10 mouse cellular contexts compared by ENCODE assay signal in the genomic region with DNA sequence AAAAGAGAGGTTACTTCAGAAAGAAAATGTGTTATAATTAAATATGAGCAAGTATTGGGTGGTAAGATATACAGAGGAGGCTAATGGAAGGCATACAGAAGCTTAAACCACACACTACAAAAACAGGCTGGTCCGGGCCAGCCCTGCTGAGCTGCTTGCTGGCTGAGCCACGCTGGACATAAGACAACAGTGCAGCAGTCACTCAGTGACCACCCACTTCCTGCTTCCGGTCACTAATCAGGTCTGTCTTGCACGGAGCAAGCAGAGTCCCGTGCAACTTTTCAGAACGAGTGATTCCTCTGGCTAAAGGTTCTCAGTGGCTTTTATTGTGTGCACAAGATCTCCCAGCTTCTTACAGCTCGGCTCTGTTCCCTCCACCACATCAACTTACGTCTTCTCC.
DNase-seq lines count a peak whose midpoint lies in the region; ATAC-seq lines count a peak whose summit lies in the region.
"Had no signal": no experiment of that assay in that cellular context is flagged by ENCODE, and none has a peak within 500 bp of the region (broad histone marks: within the 10 kb centered on the region; RNA-seq: fewer than 3 reads in every experiment).

No protein-coding gene starts in this region.

- no peak for DNase-seq in urinary bladder, postnatal 14 days (ENCODE audit: low spot score)
- no peak for DNase-seq in MN1 (ENCODE audit: low spot score)
- DNase-seq in layer of hippocampus, adult 11-12 months (ENCODE audit: low spot score), result no peak
- DNase-seq: layer of hippocampus, adult 9-11 months; thymus, postnatal 36 days had no signal

- H3K4me1 ChIP-seq in neural tube, embryonic 13.5 days (replicated peaks), result no peaks in the 10 kb centered on the region
- no peaks in the 10 kb centered on the region for H3K4me1 ChIP-seq in neural tube, embryonic 15.5 days
- no peaks in the 10 kb centered on the region for H3K4me1 ChIP-seq in intestine, embryonic 16.5 days (ENCODE audit: control insufficient read depth, insufficient read depth, low read length)
- H3K4me1 ChIP-seq in liver, embryonic 12.5 days, result no peaks in the 10 kb centered on the region

- H3K4me3 ChIP-seq in neural tube, embryonic 13.5 days, result no peak overlapping the region
- H3K4me3 ChIP-seq in neural tube, embryonic 15.5 days (replicated peaks), result no peak overlapping the region
- no peak overlapping the region for H3K4me3 ChIP-seq in intestine, embryonic 16.5 days (ENCODE audit: low read length)
- H3K4me3 ChIP-seq in liver, embryonic 12.5 days, result no peak overlapping the region
- H3K4me3 ChIP-seq: heart, adult 2 months had no signal

- H3K4me2 ChIP-seq in neural tube, embryonic 13.5 days, result 0 out of 2 replicates have a peak overlapping the region, but pooled peaks have one; percentile 6
- no peak overlapping the region; the same call in 1 of the 2 replicates for H3K4me2 ChIP-seq in neural tube, embryonic 15.5 days
- 0 out of 2 replicates have a peak overlapping the region, but pooled peaks have one; percentile 22 for H3K4me2 ChIP-seq in intestine, embryonic 16.5 days (ENCODE audit: low read depth, low read length)
- H3K4me2 ChIP-seq in liver, embryonic 12.5 days, result peak overlapping the region; percentile 23; the same call in 1 of the 2 replicates

- WGBS in neural tube, embryonic 13.5 days, result 76% methylated on average over 8 of the region's 8 CpGs
- WGBS in neural tube, embryonic 15.5 days, result 74% methylated on average over 8 of the region's 8 CpGs
- WGBS in intestine, embryonic 16.5 days, result 47% methylated on average over 8 of the region's 8 CpGs
- WGBS in liver, embryonic 12.5 days (ENCODE audit: insufficient replicate concordance), result 18% methylated on average over 8 of the region's 8 CpGs

- H3K27ac ChIP-seq in neural tube, embryonic 13.5 days (replicated peaks), result no peak overlapping the region
- H3K27ac ChIP-seq in neural tube, embryonic 15.5 days (replicated peaks), result no peak overlapping the region
- no peak overlapping the region for H3K27ac ChIP-seq in intestine, embryonic 16.5 days (ENCODE audit: low read length)
- no peak overlapping the region for H3K27ac ChIP-seq in liver, embryonic 12.5 days
- H3K27ac ChIP-seq: heart, adult 2 months had no signal

- no peak overlapping the region for H3K9ac ChIP-seq in neural tube, embryonic 13.5 days
- H3K9ac ChIP-seq in neural tube, embryonic 15.5 days (replicated peaks), result no peak overlapping the region
- H3K9ac ChIP-seq in intestine, embryonic 16.5 days (ENCODE audit: low read depth, low read length), result no peak overlapping the region
- H3K9ac ChIP-seq in liver, embryonic 12.5 days, result no peak overlapping the region

- no peaks in the 10 kb centered on the region for H3K27me3 ChIP-seq in neural tube, embryonic 13.5 days
- no peaks in the 10 kb centered on the region for H3K27me3 ChIP-seq in neural tube, embryonic 15.5 days (replicated peaks)
- H3K27me3 ChIP-seq in intestine, embryonic 16.5 days (replicated peaks; ENCODE audit: control insufficient read depth, insufficient read depth, low read length), result no peaks in the 10 kb centered on the region
- H3K27me3 ChIP-seq in liver, embryonic 12.5 days (replicated peaks), result no peaks in the 10 kb centered on the region

- H3K9me3 ChIP-seq in neural tube, embryonic 13.5 days, result no peaks in the 10 kb centered on the region
- no peaks in the 10 kb centered on the region for H3K9me3 ChIP-seq in neural tube, embryonic 15.5 days (replicated peaks)
- H3K9me3 ChIP-seq in intestine, embryonic 16.5 days (ENCODE audit: control insufficient read depth, low read length), result no peaks in the 10 kb centered on the region
- no peaks in the 10 kb centered on the region for H3K9me3 ChIP-seq in liver, embryonic 12.5 days (replicated peaks)

- no peaks in the 10 kb centered on the region for H3K36me3 ChIP-seq in neural tube, embryonic 13.5 days
- no peaks in the 10 kb centered on the region for H3K36me3 ChIP-seq in neural tube, embryonic 15.5 days
- no peaks in the 10 kb centered on the region for H3K36me3 ChIP-seq in intestine, embryonic 16.5 days (ENCODE audit: control insufficient read depth, insufficient read depth, low read length)
- H3K36me3 ChIP-seq in liver, embryonic 12.5 days, result no peaks in the 10 kb centered on the region

- ATAC-seq in neural tube, embryonic 13.5 days (ENCODE audit: low read depth), result no peak
- no peak for ATAC-seq in neural tube, embryonic 15.5 days (ENCODE audit: low FRiP score)
- no peak for ATAC-seq in intestine, embryonic 16.5 days
- ATAC-seq in liver, embryonic 12.5 days, result no peak
